Mouse (Mus musculus) intestine, postnatal 0 days (tissue): ENCODE results near the gene Arl4a. TPM values are rescaled to one million over a fixed set of nuclear protein-coding genes. Genes with fewer than 3 reads are reported as not detected.

Experiments used
- ATAC-seq: fragments of 200-750 bp; cut with Nextera tagmentation; 2 replicates; pipeline ENCODE4 v1.8.0; 2017; ENCODE audit warnings: mild to moderate bottlenecking, moderate TSS enrichment, moderate library complexity
- H3K27ac ChIP-seq: fragments of 300-500 bp; sonication (generic); 2 replicates; pipeline ENCODE4 v1.5.1; 2014; ENCODE audit warnings: mild to moderate bottlenecking, low read depth, low read length, moderate library complexity
- H3K27me3 ChIP-seq: fragments of 300-500 bp; sonication (generic); replicated peaks from 2 replicates; pipeline ENCODE4 v1.6.1; 2014; ENCODE audit warnings: low read length, mixed read lengths; ENCODE audit not compliant: control insufficient read depth, insufficient read depth
- H3K36me3 ChIP-seq: fragments of 300-500 bp; sonication (generic); 2 replicates; pipeline ENCODE4 v1.6.1; 2014; ENCODE audit warnings: mild to moderate bottlenecking, moderate library complexity; ENCODE audit not compliant: control insufficient read depth, insufficient read depth
- H3K4me1 ChIP-seq: fragments of 300-500 bp; sonication (generic); replicated peaks from 2 replicates; pipeline ENCODE4 v1.6.1; 2014; ENCODE audit warnings: antibody characterized with exemption, low read length, mixed read lengths; ENCODE audit not compliant: control insufficient read depth, insufficient read depth
- H3K4me2 ChIP-seq: fragments of 300-500 bp; sonication (generic); replicated peaks from 2 replicates; pipeline ENCODE4 v1.6.1; 2014; ENCODE audit warnings: low read depth, mild to moderate bottlenecking, moderate library complexity
- H3K4me3 ChIP-seq: fragments of 300-500 bp; sonication (generic); 2 replicates; pipeline ENCODE4 v1.5.1; 2014; ENCODE audit warnings: low read depth, low read length
- H3K9ac ChIP-seq: fragments of 300-500 bp; sonication (generic); 2 replicates; pipeline ENCODE4 v1.6.1; 2014; ENCODE audit warnings: mild to moderate bottlenecking, low read depth, low read length
- H3K9me3 ChIP-seq: fragments of 300-500 bp; sonication (generic); 2 replicates; pipeline ENCODE4 v1.6.1; 2016; ENCODE audit warnings: mixed run types; ENCODE audit not compliant: control insufficient read depth
- CTCF ChIP-seq: sonication (generic); IDR thresholded peaks from 2 replicates; pipeline ENCODE4 v1.5.1; 2016; ENCODE audit warnings: low read depth, mild to moderate bottlenecking, control low read depth, antibody characterized with exemption, moderate library complexity
- WGBS: fragments of 180-500 bp; shearing (Covaris S2); extraction: QIAGEN DNeasy Blood & Tissue Kit; methylation state at CpG from one replicate; pipeline ENCODE4 v1.1.7; 2014; 5-methylcytosine and 5-hydroxymethylcytosine counted together
- polyA plus RNA-seq: library from polyadenylated mRNA; unstranded; fragments of >200 nt; fragmentation: Nextera tagmentation; extraction: Ambion mirVana; gene quantifications from 2 replicates; pipeline ENCODE4 v1.2.1, GENCODE M21; 2015

Arl4a gene
- polyA plus RNA-seq, 1 experiment from 2014 or later: 115 TPM

DNA sequence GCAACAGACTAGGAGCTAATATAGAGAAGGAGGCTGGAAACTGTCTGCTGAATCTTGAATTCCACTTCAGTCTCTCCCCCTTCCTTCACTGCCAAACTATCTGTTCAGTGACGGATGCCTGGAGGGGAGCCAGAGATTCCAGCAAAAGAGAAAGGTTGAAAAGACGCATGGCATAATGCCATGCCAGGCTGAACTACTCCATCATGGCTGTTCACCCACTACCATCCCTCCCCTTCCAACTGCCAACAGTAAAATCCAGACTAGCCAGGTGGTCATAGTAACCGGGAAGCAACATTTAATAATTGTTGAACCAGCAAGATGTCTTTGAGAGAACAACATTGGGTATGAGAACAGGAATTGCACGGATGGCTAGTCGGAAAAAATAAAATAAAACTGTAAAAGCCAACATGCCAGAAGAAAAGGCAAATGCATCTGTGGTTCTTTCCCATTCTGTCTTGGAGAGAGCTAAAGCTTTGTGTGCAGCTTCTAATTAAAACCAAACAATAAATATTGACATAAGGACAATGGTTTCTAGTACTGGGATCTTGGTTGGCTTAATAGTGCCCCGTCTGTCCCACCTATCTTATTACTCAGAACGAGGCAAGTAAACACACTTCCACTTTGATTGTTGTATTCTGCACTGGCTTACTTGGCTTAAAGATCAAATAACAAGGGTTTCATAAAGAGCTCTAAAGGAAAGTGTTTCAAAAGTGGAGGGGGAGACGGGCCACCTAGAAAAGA lies 79.7 kb downstream of the Arl4a start:
- no peaks in the 10 kb centered on the region for H3K27me3 ChIP-seq
- no peak overlapping the region for H3K4me3 ChIP-seq
- H3K4me2 ChIP-seq: no peak overlapping the region
- H3K4me1 ChIP-seq: no peaks in the 10 kb centered on the region
- H3K9ac ChIP-seq: no peak overlapping the region
- H3K9me3 ChIP-seq: no peaks in the 10 kb centered on the region
- WGBS: 62% methylated on average over 8 of the region's 8 CpGs
- ATAC-seq: no peak
- no peak overlapping the region for H3K27ac ChIP-seq
- no peaks in the 10 kb centered on the region for H3K36me3 ChIP-seq
- TF ChIP-seq CTCF: no peak

DNA sequence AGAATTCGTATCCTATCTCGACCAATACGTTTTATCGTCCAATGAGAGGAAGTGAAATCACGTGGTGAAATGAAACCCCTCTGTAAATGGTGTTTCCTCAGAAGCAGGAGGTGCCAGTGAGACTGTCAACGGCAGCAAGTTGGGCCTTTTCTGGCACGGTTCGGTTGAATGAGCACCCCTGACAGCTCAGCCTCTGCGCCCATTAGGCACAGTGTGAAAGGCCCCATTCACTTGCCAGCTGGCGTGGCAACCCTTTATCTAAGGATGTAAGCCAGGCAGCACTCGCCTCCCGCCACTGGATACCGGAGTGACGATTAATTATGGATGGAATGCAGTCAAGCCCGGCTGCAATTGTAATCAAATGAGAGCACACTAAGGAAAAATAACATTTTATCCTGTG lies 81.4 kb downstream of the Arl4a start:
- no peaks in the 10 kb centered on the region for H3K9me3 ChIP-seq
- no peak overlapping the region for H3K4me3 ChIP-seq
- WGBS: 76% methylated on average over 15 of the region's 15 CpGs

More for the DNA sequence above, 81.4 kb downstream of the Arl4a start:
- no peak for TF ChIP-seq CTCF
- no peak for ATAC-seq
- no peaks in the 10 kb centered on the region for H3K27me3 ChIP-seq
- no peaks in the 10 kb centered on the region for H3K36me3 ChIP-seq
- H3K4me1 ChIP-seq: no peaks in the 10 kb centered on the region
- H3K9ac ChIP-seq: no peak overlapping the region
- no peak overlapping the region for H3K27ac ChIP-seq
- no peak overlapping the region for H3K4me2 ChIP-seq

Other genes with a start within 250 kb of the Arl4a start
- gene Scin, start 96.2 kb upstream of the Arl4a start, polyA plus RNA-seq: 29.2 and 29.3 TPM in 2 replicates
- gene Lsmem1, start 161.5 kb upstream of the Arl4a start, polyA plus RNA-seq: not detected in 2 replicates
- gene Ifrd1, start 210.5 kb upstream of the Arl4a start, polyA plus RNA-seq: 98.3 and 113 TPM in 2 replicates